Comparison of ENCODE assay signal across 1 mouse cellular context in the genomic region with DNA sequence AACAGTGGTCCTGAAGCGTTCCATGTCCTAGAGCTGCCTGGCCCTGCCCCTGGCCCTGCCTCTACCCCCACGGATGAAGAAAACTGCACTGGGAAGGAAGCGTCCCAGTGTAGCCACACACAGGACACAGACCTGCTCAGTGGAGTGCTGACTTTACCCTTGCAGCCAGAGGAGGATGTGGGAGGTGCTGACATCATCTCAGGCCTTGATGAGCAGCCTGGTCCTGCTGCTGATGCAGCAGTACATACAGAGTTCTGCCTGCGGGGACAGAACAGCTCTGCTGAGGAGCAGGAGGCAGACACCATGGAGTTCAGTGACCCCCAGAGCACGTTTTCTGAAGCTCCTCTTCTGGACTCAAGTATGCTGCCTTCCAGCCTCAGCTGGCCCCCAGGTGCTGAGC.
TF ChIP-seq lines count a peak whose summit lies in the region.

No protein-coding gene starts in this region.

TF ChIP-seq in CH12.LX, 34 proteins besides CTCF, POLR2A, EP300 and RAD21:
- TF ChIP-seq UBTF (IDR thresholded peaks at IDR 0.05; ENCODE audit: low read depth, low read length) (no peak), IRF4 (IDR thresholded peaks at IDR 0.05; ENCODE audit: low read depth, low read length) (0 out of 2 replicates have a peak, but pooled peaks have one; percentile 12)
